Mouse (Mus musculus) testis, postnatal 10 days (tissue): ENCODE measurements at regions not wholly inside any gene's neighbourhood (a gene's known extent, or its start where the extent isn't known, plus 50 kb on each side); places are given as distances from the start of the nearest gene placed in this dataset.

Source experiments
- DNase-seq: peaks from one replicate; pipeline ENCODE4 v3.0.0; 2021; ENCODE audit warnings: low spot score

GRCm38 (mm10) chr14:14596057-14596809 lies 105.8 kb upstream of the Slc4a7 start:
- no peak for DNase-seq

- no peak for DNase-seq
Observed at GRCm38 (mm10) chr14:14599586-14599985, 102.5 kb upstream of the Slc4a7 start.

- no peak for DNase-seq
Observed at GRCm38 (mm10) chr14:14599990-14600389, 102.1 kb upstream of the Slc4a7 start.

- DNase-seq = no peak
Observed at GRCm38 (mm10) chr14:14603439-14603838, 98.6 kb upstream of the Slc4a7 start.

GRCm38 (mm10) chr14:14607074-14607473 lies 95.0 kb upstream of the Slc4a7 start:
- DNase-seq = no peak

- no peak for DNase-seq
Observed at GRCm38 (mm10) chr14:14612245-14612644, 89.8 kb upstream of the Slc4a7 start.

GRCm38 (mm10) chr14:14620316-14620715 lies 81.8 kb upstream of the Slc4a7 start:
- no peak for DNase-seq

- no peak for DNase-seq
Observed at GRCm38 (mm10) chr14:14628673-14629072, 73.4 kb upstream of the Slc4a7 start.

GRCm38 (mm10) chr14:14631750-14632149 lies 70.3 kb upstream of the Slc4a7 start:
- no peak for DNase-seq

- no peak for DNase-seq
Observed at GRCm38 (mm10) chr14:14632471-14632870, 69.6 kb upstream of the Slc4a7 start.

- DNase-seq = no peak
Observed at GRCm38 (mm10) chr14:14632951-14633931, 68.8 kb upstream of the Slc4a7 start.

GRCm38 (mm10) chr14:14634021-14634420 lies 68.1 kb upstream of the Slc4a7 start:
- no peak for DNase-seq

- DNase-seq = no peak
Observed at GRCm38 (mm10) chr14:14639102-14640015, 62.7 kb upstream of the Slc4a7 start.

- no peak for DNase-seq
Observed at GRCm38 (mm10) chr14:14640023-14640441, 62.0 kb upstream of the Slc4a7 start.

GRCm38 (mm10) chr14:14640557-14640956 lies 61.5 kb upstream of the Slc4a7 start:
- no peak for DNase-seq

GRCm38 (mm10) chr14:14643533-14643932 lies 58.5 kb upstream of the Slc4a7 start:
- no peak for DNase-seq

GRCm38 (mm10) chr14:14645084-14645483 lies 57.0 kb upstream of the Slc4a7 start:
- no peak for DNase-seq
